Mouse (Mus musculus): ENCODE measurements around the gene Zbtb20. TPM values are rescaled to one million over a fixed set of nuclear protein-coding genes. Genes with fewer than 3 reads are reported as not detected.

Zbtb20 gene
- polyA plus RNA-seq, 1 experiment from 2014 or later: 22.8 TPM

DNA sequence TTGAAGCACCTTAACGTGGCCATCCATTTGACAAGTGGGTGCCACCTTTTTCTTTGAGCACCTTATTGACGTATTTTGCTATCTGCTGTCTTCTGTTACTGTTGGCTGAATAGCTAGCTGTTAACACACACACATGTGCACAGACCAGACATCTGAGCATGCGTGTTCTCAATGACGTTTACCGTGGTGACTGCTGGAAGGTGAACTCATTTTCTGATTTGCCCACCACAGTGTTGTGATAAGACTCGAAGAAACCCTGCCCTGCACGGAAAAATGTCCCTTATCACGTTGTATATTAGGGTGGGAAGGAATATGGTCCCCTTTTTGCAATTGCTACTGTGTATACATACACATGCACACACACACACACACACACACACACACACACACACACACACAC lies 765.5 kb downstream of the Zbtb20 start:
- Histone ChIP-seq H3K4me2 (replicated peaks) (no peak overlapping the region), H3K4me1 (peaks cover 5% of the 10 kb centered on the region), H3K27me3 (no peaks in the 10 kb centered on the region), H3K9ac (no peak overlapping the region), H3K36me3 (no peaks in the 10 kb centered on the region), H3K4me3 (no peak overlapping the region), H3K27ac (no peak overlapping the region), H3K9me3 (no peaks in the 10 kb centered on the region)
- 84% methylated on average over 8 of the region's 8 CpGs for WGBS
- ATAC-seq (ENCODE audit: low FRiP score, low read depth): no peak

DNA sequence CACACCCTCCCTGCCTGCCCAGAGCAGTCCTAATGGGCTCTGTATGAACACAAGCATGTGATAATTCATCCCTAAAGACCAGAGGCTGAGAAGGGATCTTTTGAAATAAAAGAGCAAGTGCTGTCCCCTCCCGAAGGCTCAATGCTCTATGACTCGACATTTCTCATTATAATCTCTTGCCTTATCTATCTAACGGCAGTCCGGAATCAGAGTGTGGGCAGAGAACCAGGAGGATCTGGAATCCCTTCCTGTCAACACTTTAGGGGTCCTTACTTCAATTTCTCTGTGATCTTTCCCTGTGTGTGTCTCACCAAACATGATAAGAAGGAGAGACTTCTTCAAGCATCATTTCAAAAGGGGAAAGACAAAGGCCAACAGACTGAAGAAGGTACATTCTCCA lies 770.2 kb downstream of the Zbtb20 start:
- Histone ChIP-seq H3K4me2 (replicated peaks) (no peak overlapping the region), H3K9ac (no peak overlapping the region), H3K27ac (no peak overlapping the region), H3K36me3 (no peaks in the 10 kb centered on the region), H3K4me3 (no peak overlapping the region), H3K4me1 (no peaks in the 10 kb centered on the region), H3K9me3 (no peaks in the 10 kb centered on the region), H3K27me3 (no peaks in the 10 kb centered on the region)
- WGBS: 76% methylated on average over 4 of the region's 4 CpGs
- ATAC-seq (ENCODE audit: low FRiP score, low read depth): no peak

- no peak overlapping the region for H3K9ac ChIP-seq
- H3K36me3 ChIP-seq: no peaks in the 10 kb centered on the region
- 87% methylated on average over 3 of the region's 3 CpGs for WGBS
- H3K9me3 ChIP-seq: no peaks in the 10 kb centered on the region
- no peak overlapping the region for H3K4me2 ChIP-seq (replicated peaks)
- H3K27me3 ChIP-seq: no peaks in the 10 kb centered on the region
- H3K27ac ChIP-seq: no peak overlapping the region
- no peaks in the 10 kb centered on the region for H3K4me1 ChIP-seq
- ATAC-seq (ENCODE audit: low FRiP score, low read depth): no peak
- no peak overlapping the region for H3K4me3 ChIP-seq
Measured at GRCm38 (mm10) chr16:43646943-43647342, 771.3 kb downstream of the Zbtb20 start.

GRCm38 (mm10) chr16:43647641-43648040 lies 772.0 kb downstream of the Zbtb20 start:
- Histone ChIP-seq H3K9ac (no peak overlapping the region), H3K4me3 (no peak overlapping the region), H3K9me3 (no peaks in the 10 kb centered on the region), H3K27me3 (no peaks in the 10 kb centered on the region), H3K4me1 (no peaks in the 10 kb centered on the region), H3K4me2 (replicated peaks) (no peak overlapping the region), H3K36me3 (no peaks in the 10 kb centered on the region), H3K27ac (no peak overlapping the region)
- ATAC-seq (ENCODE audit: low FRiP score, low read depth): no peak
- WGBS: 80% methylated on average over 1 of the region's 1 CpGs

- ATAC-seq (ENCODE audit: low FRiP score, low read depth): no peak
- Histone ChIP-seq H3K4me2 (replicated peaks) (no peak overlapping the region), H3K36me3 (no peaks in the 10 kb centered on the region), H3K4me1 (no peaks in the 10 kb centered on the region), H3K9me3 (no peaks in the 10 kb centered on the region), H3K4me3 (no peak overlapping the region), H3K9ac (no peak overlapping the region), H3K27me3 (no peaks in the 10 kb centered on the region), H3K27ac (no peak overlapping the region)
- 89% methylated on average over 3 of the region's 3 CpGs for WGBS
Measured at GRCm38 (mm10) chr16:43650355-43651080, 774.8 kb downstream of the Zbtb20 start.

- no peak overlapping the region for H3K27ac ChIP-seq
- 76% methylated on average over 2 of the region's 2 CpGs for WGBS
- no peak for ATAC-seq (ENCODE audit: low FRiP score, low read depth)
Measured at GRCm38 (mm10) chr16:43653288-43653687, 777.6 kb downstream of the Zbtb20 start.

GRCm38 (mm10) chr16:43654269-43654668 lies 778.6 kb downstream of the Zbtb20 start:
- Histone ChIP-seq H3K9me3 (no peaks in the 10 kb centered on the region), H3K9ac (no peak overlapping the region), H3K4me3 (no peak overlapping the region), H3K27me3 (0 out of 2 replicates have a peak, but pooled peaks cover 4% of the 10 kb centered on the region), H3K27ac (no peak overlapping the region), H3K4me2 (replicated peaks) (no peak overlapping the region), H3K4me1 (no peaks in the 10 kb centered on the region), H3K36me3 (no peaks in the 10 kb centered on the region)
- ATAC-seq (ENCODE audit: low FRiP score, low read depth): no peak
- whole genome bisulfite sequencing: 81% methylated on average over 3 of the region's 3 CpGs

More at GRCm38 (mm10) chr16:43653288-43653687, 777.6 kb downstream of the Zbtb20 start:
- Histone ChIP-seq H3K9me3 (no peaks in the 10 kb centered on the region), H3K36me3 (no peaks in the 10 kb centered on the region), H3K4me2 (replicated peaks) (no peak overlapping the region), H3K27me3 (no peaks in the 10 kb centered on the region), H3K9ac (no peak overlapping the region), H3K4me3 (no peak overlapping the region), H3K4me1 (no peaks in the 10 kb centered on the region)

DNA sequence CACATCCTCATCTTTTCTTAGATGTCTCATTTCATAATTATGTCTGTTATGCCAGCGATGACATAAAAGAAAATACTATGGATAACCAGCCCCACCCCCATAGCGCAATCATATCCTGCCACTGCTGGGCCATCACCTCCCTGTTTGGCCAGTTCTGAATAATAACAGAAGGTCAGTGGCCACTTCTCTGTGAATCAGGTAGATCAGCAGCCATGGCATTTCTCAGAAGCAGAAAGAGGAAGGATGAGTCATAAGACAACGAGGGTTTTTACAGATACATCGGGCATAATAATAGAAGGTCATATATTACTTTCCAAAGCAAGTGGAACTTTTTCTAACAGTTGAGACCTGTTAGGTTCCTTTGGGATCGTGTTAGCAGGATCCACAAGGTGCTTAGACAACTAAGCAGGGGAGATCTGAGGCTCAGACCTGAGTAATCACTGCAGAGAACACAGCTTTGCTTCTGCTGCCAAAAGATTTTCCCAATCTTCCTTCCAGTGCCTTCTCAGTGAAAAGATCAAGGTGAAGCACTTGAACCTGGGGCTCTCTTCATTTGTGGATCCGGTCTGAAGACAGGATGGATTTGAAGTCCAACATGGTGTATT lies 779.6 kb downstream of the Zbtb20 start:
- H3K9me3 ChIP-seq: no peaks in the 10 kb centered on the region
- H3K27ac ChIP-seq: no peak overlapping the region
- no peaks in the 10 kb centered on the region for H3K4me1 ChIP-seq
- H3K36me3 ChIP-seq: no peaks in the 10 kb centered on the region
- no peak overlapping the region for H3K4me2 ChIP-seq (replicated peaks)
- H3K27me3 ChIP-seq: 0 out of 2 replicates have a peak, but pooled peaks cover 5% of the 10 kb centered on the region
- no peak overlapping the region for H3K4me3 ChIP-seq
- no peak overlapping the region for H3K9ac ChIP-seq
- 88% methylated on average over 6 of the region's 6 CpGs for WGBS
- ATAC-seq (ENCODE audit: low FRiP score, low read depth): no peak

DNA sequence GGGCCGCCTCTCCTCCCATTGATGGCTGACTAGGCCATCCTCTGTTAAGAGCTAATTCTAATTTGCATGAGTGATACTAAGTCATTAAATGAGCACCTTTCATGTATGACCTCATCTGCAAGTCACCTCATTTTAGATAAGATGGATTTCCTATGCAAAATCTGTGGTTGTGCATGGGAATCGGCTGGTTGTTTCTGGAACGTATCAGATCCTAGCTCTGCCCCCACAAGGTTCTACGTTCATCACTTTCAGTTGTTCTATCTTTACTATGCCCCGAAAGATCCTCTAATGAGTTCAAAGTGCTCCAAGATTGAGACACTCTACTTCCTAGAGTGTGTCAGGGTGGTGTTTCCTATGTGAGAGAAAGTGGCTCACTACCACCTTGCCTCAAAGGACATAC lies 785.9 kb downstream of the Zbtb20 start:
- H3K9ac ChIP-seq: no peak overlapping the region
- no peak overlapping the region for H3K27ac ChIP-seq
- no peaks in the 10 kb centered on the region for H3K36me3 ChIP-seq
- no peaks in the 10 kb centered on the region; the same call in 1 of the 2 replicates for H3K4me1 ChIP-seq
- no peak overlapping the region for H3K4me2 ChIP-seq (replicated peaks)
- no peaks in the 10 kb centered on the region for H3K9me3 ChIP-seq
- no peak overlapping the region for H3K4me3 ChIP-seq
- WGBS: 97% methylated on average over 5 of the region's 5 CpGs
- 0 out of 2 replicates have a peak, but pooled peaks cover 8% of the 10 kb centered on the region for H3K27me3 ChIP-seq
- ATAC-seq (ENCODE audit: low FRiP score, low read depth): no peak

DNA sequence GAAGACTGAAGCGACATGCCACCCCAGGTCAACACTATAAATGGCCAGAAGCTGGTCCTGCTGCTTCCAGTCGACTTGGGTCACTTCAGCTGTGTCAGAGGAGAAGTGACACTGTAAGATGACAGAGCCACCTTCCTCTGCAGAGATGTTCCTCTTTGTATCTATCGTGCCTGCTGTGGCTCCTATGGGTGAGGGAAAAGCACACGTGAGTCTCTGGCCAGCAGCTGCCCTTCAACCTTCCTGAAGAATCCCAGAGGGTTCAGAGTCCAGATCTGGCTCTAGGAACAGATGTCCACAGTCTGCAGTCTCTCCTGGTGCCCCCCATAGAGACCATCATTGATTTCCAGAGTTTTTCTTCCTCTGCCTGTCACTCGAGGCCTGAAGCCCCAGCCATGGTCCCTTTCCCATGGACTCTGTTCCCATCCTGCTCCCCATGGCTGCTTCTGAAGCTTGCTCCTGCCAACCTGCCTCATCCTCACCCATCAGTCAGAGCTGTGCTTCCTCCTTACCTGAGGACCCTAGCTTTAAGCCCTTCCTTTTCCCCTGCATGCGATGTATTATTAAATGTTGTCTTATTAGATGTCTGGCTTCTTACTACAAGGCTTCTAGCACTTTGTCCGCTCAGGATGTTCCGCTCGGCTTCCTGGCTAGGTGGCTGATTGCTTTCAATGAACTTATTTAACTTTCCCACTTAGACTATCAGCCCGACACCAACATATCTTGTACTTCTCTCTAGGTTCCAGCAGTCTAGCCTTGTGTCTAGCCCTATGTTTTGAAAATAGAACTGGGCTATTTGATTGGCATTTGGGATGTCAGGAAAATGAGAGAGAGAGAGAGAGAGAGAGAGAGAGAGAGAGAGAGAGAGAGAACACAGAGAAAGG lies 786.7 kb downstream of the Zbtb20 start:
- 0 out of 2 replicates have a peak, but pooled peaks cover 8% of the 10 kb centered on the region for H3K27me3 ChIP-seq
- H3K36me3 ChIP-seq: no peaks in the 10 kb centered on the region
- H3K9ac ChIP-seq: no peak overlapping the region
- no peak for ATAC-seq (ENCODE audit: low FRiP score, low read depth)
- no peak overlapping the region for H3K4me3 ChIP-seq
- H3K27ac ChIP-seq: no peak overlapping the region
- H3K4me1 ChIP-seq: no peaks in the 10 kb centered on the region; the same call in 1 of the 2 replicates
- no peak overlapping the region for H3K4me2 ChIP-seq (replicated peaks)
- no peaks in the 10 kb centered on the region for H3K9me3 ChIP-seq
- WGBS: 83% methylated on average over 10 of the region's 10 CpGs

DNA sequence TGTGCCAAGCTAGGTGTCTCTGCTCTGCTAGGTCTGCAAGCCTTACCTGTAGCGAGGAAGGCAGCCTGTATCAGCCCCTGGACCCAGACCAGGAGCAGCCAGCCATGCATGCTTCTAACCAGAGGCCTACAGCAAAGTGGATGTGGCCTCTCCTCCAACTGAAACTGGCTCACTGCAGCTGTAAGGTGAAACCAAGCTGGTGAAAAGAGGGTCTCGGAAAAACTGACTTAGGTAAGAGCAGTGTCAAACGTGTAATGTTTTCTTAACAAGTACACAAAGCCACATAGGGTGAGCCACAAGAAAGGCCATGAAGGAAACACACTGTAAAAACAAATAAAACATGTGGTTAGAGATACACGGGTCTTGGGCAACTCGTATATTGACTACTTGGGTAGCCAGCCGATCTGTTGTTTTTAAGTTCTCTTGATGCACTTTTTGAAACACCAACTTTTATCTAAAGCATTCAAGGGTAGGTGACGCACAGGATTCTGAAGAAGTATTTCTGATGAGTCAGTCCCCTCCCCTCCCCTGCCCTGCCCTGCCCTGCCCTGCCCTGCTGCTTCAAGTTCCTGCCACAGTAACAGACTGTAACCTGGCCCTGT lies 788.4 kb downstream of the Zbtb20 start, which contains the start of gene Tigit:
Gene Tigit, minus strand, starts transcription at position 169 of the 602 bp plus-strand sequence.
- Histone ChIP-seq H3K36me3 (no peaks in the 10 kb centered on the region), H3K27me3 (0 out of 2 replicates have a peak, but pooled peaks cover 6% of the 10 kb centered on the region), H3K4me3 (no peak within 1 kb of the TSS), H3K4me1 (no peaks in the 10 kb centered on the region; the same call in 1 of the 2 replicates), H3K4me2 (replicated peaks) (no peak within 1 kb of the TSS), H3K9ac (no peak within 1 kb of the TSS), H3K9me3 (no peaks in the 10 kb centered on the region), H3K27ac (no peak within 1 kb of the TSS)
- WGBS: 74% methylated on average over 7 of the region's 7 CpGs
- ATAC-seq (ENCODE audit: low FRiP score, low read depth): no peak

Data from limb, embryonic 13.5 days (tissue).